In the genomic region with DNA sequence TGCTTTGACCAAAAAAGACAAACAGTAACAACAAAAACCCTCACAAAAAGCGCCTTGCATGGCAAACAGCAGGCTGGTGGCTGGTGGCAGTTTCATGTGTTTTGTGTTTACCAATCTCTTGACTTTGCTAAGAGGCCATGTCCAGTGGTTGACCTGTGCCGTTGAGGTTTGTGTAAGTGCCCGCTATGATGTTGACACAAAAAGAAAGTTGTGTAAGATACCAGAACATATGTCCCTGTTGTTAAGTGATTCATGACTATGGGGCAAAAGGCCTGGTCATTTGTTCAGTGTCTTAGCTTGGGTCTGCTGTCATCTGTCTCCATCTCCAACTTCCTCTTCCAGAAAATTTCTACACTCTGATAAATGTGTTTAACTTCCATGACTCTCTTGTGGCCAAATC, we compare ENCODE assay signal across 29 mouse cellular contexts.
DNase-seq lines count a peak whose midpoint lies in the region; ATAC-seq lines count a peak whose summit lies in the region.
"Had no signal": no experiment of that assay in that cellular context is flagged by ENCODE, and none has a peak within 500 bp of the region (broad histone marks: within the 10 kb centered on the region; RNA-seq: fewer than 3 reads in every experiment).

No protein-coding gene starts in this region.

- no peak for DNase-seq in liver, embryonic 13.5 days
- no peak for DNase-seq in liver
- peak; percentile 57 for DNase-seq in lung, postnatal 25 days (ENCODE audit: low spot score)
- no peak for DNase-seq in left cerebral cortex, postnatal 36 days (ENCODE audit: low spot score in 2 of 2)
- DNase-seq in hindbrain, embryonic 11.5 days (ENCODE audit: low spot score) = no peak
- DNase-seq: adrenal gland, adult 2 months; cerebellum, adult 11-12 months; cerebellum, postnatal 10 days; gastrocnemius, postnatal 10 days; heart, adult 18-20 months; heart, postnatal 14 days; kidney, adult 18-20 months; layer of hippocampus, adult 9-11 months; left cerebral cortex, postnatal 4 days; midbrain, embryonic 14.5 days; right cerebral cortex, adult 18-20 months; thymus, adult 18-20 months; thymus, postnatal 36 days had no signal

- no peaks in the 10 kb centered on the region for H3K27me3 ChIP-seq in liver, embryonic 13.5 days
- H3K27me3 ChIP-seq in hindbrain, embryonic 11.5 days (ENCODE audit: control insufficient read depth, insufficient read depth, low read length) = no peaks in the 10 kb centered on the region
- H3K27me3 ChIP-seq: heart, embryonic 13.5 days; hindbrain, embryonic 12.5 days; limb, embryonic 15.5 days; neural tube, embryonic 13.5 days had no signal

- no peaks in the 10 kb centered on the region for H3K36me3 ChIP-seq in liver, embryonic 13.5 days
- no peaks in the 10 kb centered on the region for H3K36me3 ChIP-seq in hindbrain, embryonic 11.5 days (ENCODE audit: control insufficient read depth, insufficient read depth, low read length)
- H3K36me3 ChIP-seq: forebrain, embryonic 10.5 days; heart, embryonic 13.5 days; hindbrain, embryonic 12.5 days; limb, embryonic 15.5 days; neural tube, embryonic 13.5 days had no signal

- intact Hi-C loops in left cerebral cortex, postnatal 36 days (cut with DNase I) = no loop called here

- H3K27ac ChIP-seq in liver, embryonic 13.5 days = no peak overlapping the region
- no peak overlapping the region for H3K27ac ChIP-seq in hindbrain, embryonic 11.5 days (ENCODE audit: low read depth, low read length)
- H3K27ac ChIP-seq: forebrain, embryonic 10.5 days; heart, embryonic 13.5 days; hindbrain, embryonic 12.5 days; kidney, postnatal 0 days; limb, embryonic 15.5 days; neural tube, embryonic 13.5 days had no signal

- no peak overlapping the region for H3K9ac ChIP-seq in liver, embryonic 13.5 days
- no peak overlapping the region for H3K9ac ChIP-seq in hindbrain, embryonic 11.5 days (ENCODE audit: low read depth, low read length)
- H3K9ac ChIP-seq: heart, embryonic 13.5 days; hindbrain, embryonic 12.5 days; limb, embryonic 15.5 days; neural tube, embryonic 13.5 days had no signal

- 58% methylated on average over 3 of the region's 3 CpGs for WGBS in liver, embryonic 13.5 days (ENCODE audit: insufficient replicate concordance)
- WGBS in hindbrain, embryonic 11.5 days = 85% methylated on average over 3 of the region's 3 CpGs

- H3K4me3 ChIP-seq in liver, embryonic 13.5 days (replicated peaks) = no peak overlapping the region
- no peak overlapping the region for H3K4me3 ChIP-seq in hindbrain, embryonic 11.5 days (ENCODE audit: low read depth, low read length)
- H3K4me3 ChIP-seq: forebrain, embryonic 10.5 days; heart, embryonic 13.5 days; hindbrain, embryonic 12.5 days; limb, embryonic 15.5 days; myocyte; neural tube, embryonic 13.5 days had no signal

- H3K4me2 ChIP-seq in liver, embryonic 13.5 days = no peak overlapping the region
- H3K4me2 ChIP-seq in hindbrain, embryonic 11.5 days (replicated peaks; ENCODE audit: low read depth, low read length) = no peak overlapping the region
- H3K4me2 ChIP-seq: heart, embryonic 13.5 days; hindbrain, embryonic 12.5 days; limb, embryonic 15.5 days; neural tube, embryonic 13.5 days had no signal

- no peaks in the 10 kb centered on the region for H3K9me3 ChIP-seq in liver, embryonic 13.5 days (replicated peaks)
- H3K9me3 ChIP-seq in hindbrain, embryonic 11.5 days (ENCODE audit: control insufficient read depth, low read length) = no peaks in the 10 kb centered on the region
- H3K9me3 ChIP-seq: forebrain, embryonic 10.5 days; heart, embryonic 13.5 days; hindbrain, embryonic 12.5 days; limb, embryonic 15.5 days; neural tube, embryonic 13.5 days had no signal

- ATAC-seq in liver, embryonic 13.5 days (ENCODE audit: low read depth) = peak; percentile 45; the same call in 1 of the 2 replicates
- ATAC-seq in granulocyte monocyte progenitor cell, adult 5-6 weeks (replicated peaks; ENCODE audit: poor library complexity, severe bottlenecking) = peak; percentile 92
- ATAC-seq in neutrophil, adult 5-6 weeks (ENCODE audit: extremely low read depth, insufficient number of reproducible peaks, low FRiP score, poor library complexity, severe bottlenecking) = peak; percentile 93
- ATAC-seq in hindbrain, embryonic 11.5 days (ENCODE audit: low FRiP score) = no peak
- ATAC-seq: CD4-positive, CD25-positive, alpha-beta regulatory T cell, adult 4 months; forebrain, embryonic 16.5 days had no signal

- H3K4me1 ChIP-seq in liver, embryonic 13.5 days (replicated peaks) = no peaks in the 10 kb centered on the region; the same call in 1 of the 2 replicates
- H3K4me1 ChIP-seq in hindbrain, embryonic 11.5 days (replicated peaks; ENCODE audit: control insufficient read depth, insufficient read depth, low read length) = peaks cover 5% of the 10 kb centered on the region
